Mouse (Mus musculus): Measurements from ENCODE around the gene Rdh12. TPM values are rescaled to one million over a fixed set of nuclear protein-coding genes. Genes with fewer than 3 reads are reported as not detected.
"Not testable (repeated sequence)": the region's sequence is repeated elsewhere in the genome, so short reads cannot be mapped to it uniquely, and the experiment has no call there.

Rdh12 gene
- total RNA-seq (2021): 1 to 10 TPM; 3.2 to 5.0 TPM
- long read RNA-seq, partial matches to known transcripts: 0 of 4 reads
- long read RNA-seq, other reads (novel, unspliced or antisense): 2 of 4 reads

- peak; percentile 33 to 61 for DNase-seq (ENCODE audit: low spot score in 2 of 2)
Observed at GRCm38 (mm10) chr12:79208703-79209464, at the start of gene Rdh12. Gene Rdh12 (plus strand): TSS chr12:79208914.

- DNase-seq (ENCODE audit: low spot score in 2 of 2): no peak
Observed at GRCm38 (mm10) chr12:79162876-79163275, 45.8 kb upstream of the Rdh12 start.

- no peak for DNase-seq (ENCODE audit: low spot score in 2 of 2)
Observed at GRCm38 (mm10) chr12:79169173-79169572, 39.5 kb upstream of the Rdh12 start.

- DNase-seq (ENCODE audit: low spot score in 2 of 2): peak; percentile 54 to 82
Observed at GRCm38 (mm10) chr12:79170421-79170820, 38.3 kb upstream of the Rdh12 start.

GRCm38 (mm10) chr12:79171269-79171995, 37.3 kb upstream of the Rdh12 start:
- peak in 1 of 2 experiments; percentile 33 for DNase-seq (ENCODE audit: low spot score in 2 of 2)

GRCm38 (mm10) chr12:79172019-79172941, 36.4 kb upstream of the Rdh12 start, which contains the start of gene Vti1b:
Gene Vti1b (minus strand): TSS chr12:79172667.
- peak; percentile 94 for DNase-seq (ENCODE audit: low spot score in 2 of 2)

GRCm38 (mm10) chr12:79173721-79174120, 35.0 kb upstream of the Rdh12 start:
- no peak for DNase-seq (ENCODE audit: low spot score in 2 of 2)

- no peak for DNase-seq (ENCODE audit: low spot score in 2 of 2)
Observed at GRCm38 (mm10) chr12:79175998-79176397, 32.7 kb upstream of the Rdh12 start.

GRCm38 (mm10) chr12:79185160-79185559, 23.6 kb upstream of the Rdh12 start:
- not testable (repeated sequence) for DNase-seq (ENCODE audit: low spot score in 2 of 2)

GRCm38 (mm10) chr12:79190931-79191673, 17.6 kb upstream of the Rdh12 start:
- peak; percentile 28 to 62 for DNase-seq (ENCODE audit: low spot score in 2 of 2)

- DNase-seq (ENCODE audit: low spot score in 2 of 2): peak; percentile 53 to 85
Observed at GRCm38 (mm10) chr12:79191701-79192100, 17.0 kb upstream of the Rdh12 start.

- no peak for DNase-seq (ENCODE audit: low spot score in 2 of 2)
Observed at GRCm38 (mm10) chr12:79192193-79192592, 16.5 kb upstream of the Rdh12 start, which contains the start of gene Rdh11. Gene Rdh11 (minus strand): TSS chr12:79192293.

- DNase-seq (ENCODE audit: low spot score in 2 of 2): peak; percentile 25 to 83
Observed at GRCm38 (mm10) chr12:79193441-79193840, 15.3 kb upstream of the Rdh12 start.

GRCm38 (mm10) chr12:79197105-79197504, 11.6 kb upstream of the Rdh12 start:
- peak; percentile 19 to 79 for DNase-seq (ENCODE audit: low spot score in 2 of 2)

GRCm38 (mm10) chr12:79201882-79202281, 6.8 kb upstream of the Rdh12 start:
- DNase-seq (ENCODE audit: low spot score in 2 of 2): no peak

GRCm38 (mm10) chr12:79211447-79211846, 2.7 kb downstream of the Rdh12 start:
- DNase-seq (ENCODE audit: low spot score in 2 of 2): no peak

- DNase-seq (ENCODE audit: low spot score in 2 of 2): no peak
Observed at GRCm38 (mm10) chr12:79217511-79217910, 8.8 kb downstream of the Rdh12 start.

GRCm38 (mm10) chr12:79235485-79236080, 26.9 kb downstream of the Rdh12 start:
- peak in 1 of 2 experiments; percentile 7 for DNase-seq (ENCODE audit: low spot score in 2 of 2)

GRCm38 (mm10) chr12:79241985-79242384, 33.3 kb downstream of the Rdh12 start:
- no peak for DNase-seq (ENCODE audit: low spot score in 2 of 2)

- DNase-seq (ENCODE audit: low spot score in 2 of 2): no peak
Observed at GRCm38 (mm10) chr12:79242921-79243320, 34.2 kb downstream of the Rdh12 start.

Data from layer of hippocampus, adult 18-20 months (tissue).